Mouse (Mus musculus) spleen, adult 2 months (tissue): ENCODE data around the gene Cdh16.

Experiments used
- CTCF ChIP-seq: fragments of 200-500 bp; IDR thresholded peaks from 2 replicates; pipeline ENCODE4 v1.5.1; 2011; ENCODE audit warnings: mild to moderate bottlenecking, inconsistent platforms; ENCODE audit not compliant: insufficient read depth, insufficient read length, insufficient replicate concordance; ENCODE audit errors: extremely low read depth
- POLR2A ChIP-seq: fragments of 200-500 bp; IDR thresholded peaks from 2 replicates; pipeline ENCODE4 v1.6.1; 2011; ENCODE audit warnings: low read depth, low read length, inconsistent platforms

GRCm38 (mm10) chr8:104595773-104596536 is 28.2 kb downstream of the Cdh16 start:
- TF ChIP-seq CTCF (no peak), POLR2A (no peak)
